Mouse (Mus musculus) monocyte, adult 2 months (primary cell): ENCODE data around the gene Trp53bp1.

Experiments used
- DNase-seq, 2 experiments: peaks; one replicate each; pipeline ENCODE4 v3.0.0; 2022; ENCODE audit warnings: low spot score in 2 of 2, low read depth in 1 of 2

Gene Trp53bp1

GRCm38 (mm10) chr2:121249758-121250157 lies 21.4 kb downstream of the Trp53bp1 start:
- DNase-seq, result no peak

GRCm38 (mm10) chr2:121244099-121244498 lies 27.1 kb downstream of the Trp53bp1 start:
- DNase-seq, result no peak

DNA sequence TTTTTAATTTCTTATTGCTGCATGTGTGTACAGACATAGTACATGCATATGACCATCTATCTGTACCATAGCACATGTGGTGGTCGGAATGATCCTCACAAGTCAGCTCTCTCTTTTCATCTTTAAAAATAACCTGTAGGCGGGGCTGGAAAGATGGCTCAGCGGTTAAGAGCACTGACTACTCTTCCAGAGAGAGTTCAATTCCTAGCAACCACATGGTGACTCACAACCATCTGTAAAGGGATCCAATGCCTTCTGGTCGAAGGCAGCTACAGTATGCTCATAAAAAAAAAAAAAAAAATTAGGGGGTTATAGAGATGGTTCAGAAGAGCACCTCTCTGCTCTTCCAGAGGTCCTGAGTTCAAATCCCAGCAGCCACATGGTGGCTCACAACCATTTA lies 31.8 kb downstream of the Trp53bp1 start:
- no peak for DNase-seq

GRCm38 (mm10) chr2:121235460-121236072 lies 35.6 kb downstream of the Trp53bp1 start:
- DNase-seq, result no peak

DNA sequence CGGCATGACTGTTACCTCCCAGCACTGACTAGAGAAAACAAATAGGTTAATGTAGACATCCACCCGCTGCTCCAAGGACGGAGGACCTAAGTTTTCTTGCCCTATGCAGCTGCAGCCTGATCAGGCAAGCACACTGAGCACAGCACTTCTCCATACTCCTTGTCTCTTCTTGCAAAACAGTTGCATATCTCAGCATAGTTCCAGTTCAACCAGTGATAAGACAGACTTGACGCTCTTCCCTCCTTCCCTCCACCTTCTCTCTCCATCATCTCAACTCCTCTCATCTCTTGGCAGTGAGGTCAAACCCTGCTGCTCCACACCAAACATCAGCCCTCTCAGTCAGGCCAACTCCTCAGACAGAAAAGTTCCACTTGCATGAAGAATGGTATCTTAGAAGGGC lies 43.1 kb downstream of the Trp53bp1 start:
- no peak for DNase-seq

GRCm38 (mm10) chr2:121223010-121223409 lies 48.2 kb downstream of the Trp53bp1 start:
- DNase-seq, result no peak

DNA sequence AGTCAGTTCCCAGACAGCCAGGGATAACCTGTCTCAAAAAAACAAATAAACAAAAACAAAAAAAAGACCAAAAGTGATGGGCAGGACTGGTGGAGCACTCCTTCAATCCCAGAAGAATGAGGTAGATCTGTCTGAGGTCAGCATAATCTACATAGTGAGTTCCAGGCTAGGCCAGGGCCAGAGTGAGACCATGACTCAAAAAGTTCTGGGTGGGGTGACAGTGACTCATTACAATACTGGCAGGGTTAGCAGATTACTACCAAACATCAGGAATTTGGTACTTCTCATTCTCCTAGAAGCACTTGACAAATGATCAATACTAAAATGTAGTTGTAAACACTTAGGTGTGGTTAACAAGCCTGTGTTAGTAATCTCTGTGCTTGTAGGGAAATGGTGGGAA lies 51.2 kb downstream of the Trp53bp1 start:
- DNase-seq, result no peak

- no peak for DNase-seq
Measured at GRCm38 (mm10) chr2:121219177-121219576, 52.0 kb downstream of the Trp53bp1 start.

DNA sequence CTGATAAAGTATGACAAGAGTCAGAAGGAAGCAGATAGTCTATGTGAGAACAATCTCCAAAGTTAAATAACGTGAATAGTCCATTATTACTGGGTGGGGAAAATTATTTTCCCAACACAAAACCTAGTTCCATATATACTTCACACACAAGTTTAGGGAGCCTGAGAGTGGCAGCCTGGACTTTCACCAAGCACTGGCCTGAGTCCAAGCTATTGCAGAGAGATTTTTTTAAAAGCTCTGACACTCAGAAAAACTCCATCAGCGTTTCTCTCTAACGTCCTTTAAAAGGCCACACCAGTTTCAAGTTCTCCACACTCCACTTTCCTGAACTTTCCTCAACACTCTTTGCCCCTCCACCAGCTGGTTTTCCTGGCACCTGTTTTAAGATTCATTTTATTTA lies 56.7 kb downstream of the Trp53bp1 start:
- no peak for DNase-seq

DNA sequence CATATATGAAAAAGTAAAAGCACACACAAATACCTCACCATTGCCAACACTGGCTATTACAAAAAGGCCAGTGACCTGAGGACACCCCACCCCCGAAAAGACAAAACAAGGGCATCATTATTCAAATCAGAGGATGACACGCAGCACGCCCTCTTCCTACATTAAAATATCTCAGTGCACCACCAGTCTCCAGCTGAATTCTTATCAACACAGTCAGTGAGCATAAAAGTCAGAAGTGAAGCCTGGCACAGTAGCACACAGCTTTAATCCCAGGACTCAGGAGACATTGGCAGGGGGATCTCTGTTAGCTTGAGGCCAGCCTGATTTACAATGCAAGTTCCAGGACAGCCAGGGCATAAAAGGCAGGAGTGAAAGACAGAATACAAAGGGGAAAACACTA lies 64.7 kb downstream of the Trp53bp1 start:
- DNase-seq, result no peak

GRCm38 (mm10) chr2:121204276-121204675 lies 66.9 kb downstream of the Trp53bp1 start:
- no peak for DNase-seq

- DNase-seq, result no peak
Measured at GRCm38 (mm10) chr2:121195466-121195865, 75.7 kb downstream of the Trp53bp1 start.

- no peak for DNase-seq
Measured at GRCm38 (mm10) chr2:121188530-121188929, 82.7 kb downstream of the Trp53bp1 start.

DNA sequence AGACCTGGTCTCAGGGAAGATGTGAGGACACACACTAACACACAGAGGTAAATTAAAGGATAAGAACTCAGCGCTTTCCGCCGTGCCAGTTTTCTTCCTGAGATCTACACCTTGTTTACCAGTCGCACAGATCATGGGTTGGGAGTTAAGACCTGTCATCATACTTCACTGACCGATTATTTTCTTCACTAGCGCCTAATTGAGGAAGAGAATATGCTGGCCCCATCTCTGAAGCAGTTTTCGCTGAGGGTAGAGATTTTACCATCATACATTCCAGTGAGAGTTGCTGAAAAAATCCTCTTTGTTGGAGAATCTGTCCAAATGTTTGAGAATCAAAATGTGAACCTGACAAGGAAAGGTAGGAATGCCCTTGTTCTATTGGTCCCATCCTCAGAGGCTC lies 87.1 kb downstream of the Trp53bp1 start:
- no peak for DNase-seq

- no peak for DNase-seq
Measured at GRCm38 (mm10) chr2:121183431-121183830, 87.8 kb downstream of the Trp53bp1 start.

- DNase-seq, result no peak
Measured at GRCm38 (mm10) chr2:121178828-121179479, 92.3 kb downstream of the Trp53bp1 start.

- DNase-seq, result peak; percentile 67 to 78
Measured at GRCm38 (mm10) chr2:121170980-121171742, 100.0 kb downstream of the Trp53bp1 start, which contains the start of gene Zscan29. Gene Zscan29 (minus strand): TSS chr2:121171125.

DNA sequence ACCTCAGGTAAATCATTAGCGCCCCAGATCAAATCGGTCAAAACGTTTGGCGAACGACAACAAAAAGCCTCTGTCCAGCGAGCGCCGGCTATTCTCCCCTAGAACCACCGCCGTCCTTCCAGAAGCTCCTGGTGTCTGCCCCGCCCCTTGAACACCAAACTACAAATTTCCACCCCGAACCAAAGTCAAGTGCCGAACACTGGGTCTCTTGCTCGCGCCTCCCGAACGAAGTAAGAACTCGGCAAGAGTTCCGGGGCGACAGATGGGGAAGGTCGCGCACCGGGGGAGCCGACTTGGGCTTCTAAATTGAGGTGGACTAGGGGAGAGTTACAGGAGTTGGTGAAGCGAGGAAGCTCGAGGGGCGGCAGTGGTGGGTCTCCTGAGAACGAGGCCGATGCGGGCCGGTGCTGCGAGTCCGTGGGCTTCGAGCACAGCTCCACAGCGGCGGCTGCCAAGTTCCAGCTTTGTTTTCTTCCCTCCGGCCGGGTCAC lies 100.7 kb downstream of the Trp53bp1 start, which contains the start of gene Tubgcp4:
Tubgcp4 (plus strand) TSS at position 174 of the 491 bp plus-strand sequence.
- DNase-seq, result no peak

GRCm38 (mm10) chr2:121169902-121170301 lies 101.3 kb downstream of the Trp53bp1 start:
- peak in 1 of 2 experiments; percentile 13 for DNase-seq

- no peak for DNase-seq
Measured at GRCm38 (mm10) chr2:121169173-121169572, 102.0 kb downstream of the Trp53bp1 start.

DNA sequence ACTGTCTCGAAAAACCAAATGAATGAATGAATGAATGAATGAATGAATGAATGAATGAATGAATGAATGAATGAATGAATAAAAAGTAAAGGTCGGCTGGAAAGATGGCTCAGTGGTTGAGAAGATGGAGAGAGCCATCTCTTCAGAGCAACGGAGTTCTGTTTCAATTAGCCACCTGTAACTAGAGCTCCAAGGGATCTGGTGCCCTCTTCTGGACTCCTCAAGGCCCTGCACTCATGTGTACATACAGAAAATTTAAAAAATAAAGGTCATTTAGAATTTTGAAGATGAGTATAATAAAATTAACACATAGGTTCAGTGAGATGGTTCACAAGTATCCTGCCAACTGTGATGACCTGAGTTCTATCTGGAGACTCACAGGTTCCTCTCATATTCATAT lies 118.1 kb downstream of the Trp53bp1 start:
- DNase-seq, result no peak

- DNase-seq, result no peak
Measured at GRCm38 (mm10) chr2:121149679-121150078, 121.5 kb downstream of the Trp53bp1 start.
